26 mouse cellular contexts compared by ENCODE assay signal in genomic region chr8:9546429-9546828, GRCm38 (mm10).
A peak's percentile ranks its signal among the peaks of the same experiment; 100 is the strongest.
DNase-seq lines count a peak whose midpoint lies in the region; ATAC-seq and TF ChIP-seq lines count a peak whose summit lies in the region.
"Had no signal": no experiment of that assay in that cellular context is flagged by ENCODE, and none has a peak within 500 bp of the region (broad histone marks: within the 10 kb centered on the region; RNA-seq: fewer than 3 reads in every experiment).

No protein-coding gene starts in this region.

- ATAC-seq in midbrain, postnatal 0 days (ENCODE audit: low FRiP score), result peak; percentile 34; the same call in 1 of the 2 replicates
- ATAC-seq: intestine, embryonic 15.5 days had no signal

- DNase-seq in layer of hippocampus, adult 2 months (ENCODE audit: low spot score in 2 of 2), result no peak
- DNase-seq in layer of hippocampus, postnatal 10 days (ENCODE audit: low spot score in 2 of 2), result no peak
- DNase-seq in 3T3-L1 (ENCODE audit: low read depth, low spot score), result peak; percentile 15
- DNase-seq in Muller cell, postnatal 12 days (ENCODE audit: inconsistent ontology term), result peak; percentile 18
- no peak for DNase-seq in midbrain, postnatal 0 days (ENCODE audit: low spot score)
- no peak for DNase-seq in lung, postnatal 4 days
- DNase-seq in gastrocnemius, postnatal 14 days, result no peak
- DNase-seq: adrenal gland, postnatal 10 days; cerebellum, adult 2 months; cerebellum, postnatal 36 days; embryo, embryonic 11 days; gastrocnemius, adult 2 months; heart, postnatal 36 days; kidney, adult 8-10 months; kidney, postnatal 25 days; right cerebral cortex, postnatal 25 days; thymus, postnatal 14 days had no signal

- intact Hi-C loops in gastrocnemius, postnatal 14 days (cut with DNase I; ENCODE audit: low total_unique reads), result no loop called here

- no peak overlapping the region for H3K4me2 ChIP-seq in midbrain, postnatal 0 days (ENCODE audit: low read depth, low read length, poor library complexity, severe bottlenecking)
- H3K4me2 ChIP-seq: embryonic facial prominence, embryonic 13.5 days; forebrain, embryonic 12.5 days; heart, embryonic 15.5 days; intestine, embryonic 15.5 days; limb, embryonic 15.5 days; lung, embryonic 15.5 days; midbrain, embryonic 12.5 days had no signal

- H3K27me3 ChIP-seq in midbrain, postnatal 0 days (ENCODE audit: insufficient read depth, low read length), result no peaks in the 10 kb centered on the region
- H3K27me3 ChIP-seq: embryonic facial prominence, embryonic 13.5 days; forebrain, embryonic 12.5 days; heart, embryonic 15.5 days; intestine, embryonic 15.5 days; limb, embryonic 15.5 days; lung, embryonic 15.5 days; midbrain, embryonic 12.5 days had no signal

- peaks cover 9% of the 10 kb centered on the region; the same call in 1 of the 2 replicates for H3K4me1 ChIP-seq in midbrain, postnatal 0 days (ENCODE audit: insufficient read depth, low read length)
- H3K4me1 ChIP-seq: embryonic facial prominence, embryonic 13.5 days; heart, embryonic 15.5 days; intestine, embryonic 15.5 days; lung, embryonic 15.5 days; midbrain, embryonic 12.5 days had no signal

- 57% methylated on average over 6 of the region's 6 CpGs for WGBS in midbrain, postnatal 0 days

- no peaks in the 10 kb centered on the region for H3K9me3 ChIP-seq in midbrain, postnatal 0 days (ENCODE audit: low read length)
- H3K9me3 ChIP-seq: embryonic facial prominence, embryonic 13.5 days; forebrain, embryonic 12.5 days; heart, embryonic 15.5 days; intestine, embryonic 15.5 days; limb, embryonic 15.5 days; lung, embryonic 15.5 days; midbrain, embryonic 12.5 days had no signal

- no peak for TF ChIP-seq CTCF in layer of hippocampus, adult 2 months (conservative IDR thresholded peaks at IDR 0.05)
- no peak for TF ChIP-seq CTCF in midbrain, postnatal 0 days (IDR thresholded peaks at IDR 0.05)

- no peaks in the 10 kb centered on the region for H3K36me3 ChIP-seq in midbrain, postnatal 0 days (ENCODE audit: insufficient read depth, low read length)
- H3K36me3 ChIP-seq: embryonic facial prominence, embryonic 13.5 days; forebrain, embryonic 12.5 days; heart, embryonic 15.5 days; intestine, embryonic 15.5 days; limb, embryonic 15.5 days; lung, embryonic 15.5 days; midbrain, embryonic 12.5 days had no signal

- H3K27ac ChIP-seq in layer of hippocampus, adult 2 months, result peak overlapping the region; percentile 65
- H3K27ac ChIP-seq in midbrain, postnatal 0 days (ENCODE audit: low read depth, low read length), result 0 out of 2 replicates have a peak overlapping the region, but pooled peaks have one; percentile 18
- H3K27ac ChIP-seq: embryonic facial prominence, embryonic 13.5 days; forebrain, embryonic 12.5 days; gastrocnemius, adult 2 months; heart, embryonic 15.5 days; intestine, embryonic 15.5 days; limb, embryonic 15.5 days; liver, embryonic 14.5 days; lung, embryonic 15.5 days had no signal

- no peak overlapping the region for H3K9ac ChIP-seq in midbrain, postnatal 0 days (replicated peaks; ENCODE audit: low read length, poor library complexity, severe bottlenecking)
- H3K9ac ChIP-seq: embryonic facial prominence, embryonic 13.5 days; forebrain, embryonic 12.5 days; heart, embryonic 15.5 days; intestine, embryonic 15.5 days; limb, embryonic 15.5 days; liver, embryonic 14.5 days; lung, embryonic 15.5 days; midbrain, embryonic 12.5 days had no signal

- no peak overlapping the region for H3K4me3 ChIP-seq in layer of hippocampus, adult 2 months
- H3K4me3 ChIP-seq in midbrain, postnatal 0 days (ENCODE audit: low read depth, low read length), result no peak overlapping the region
- H3K4me3 ChIP-seq: embryonic facial prominence, embryonic 13.5 days; erythroblast, embryonic 14.5 days; forebrain, embryonic 12.5 days; gastrocnemius, adult 2 months; heart, embryonic 15.5 days; intestine, embryonic 15.5 days; limb, embryonic 15.5 days; lung, embryonic 15.5 days; midbrain, embryonic 12.5 days had no signal

Comparison
In these comparisons a context has a peak if more than half of its experiments do, and no peak if none do; other contexts are left out.
1. DNase-seq: peak in 3T3-L1 (single experiment) and Muller cell, postnatal 12 days (single experiment); none in layer of hippocampus, adult 2 months (0 of 2), layer of hippocampus, postnatal 10 days (0 of 2), midbrain, postnatal 0 days (single experiment), lung, postnatal 4 days (0 of 2) and gastrocnemius, postnatal 14 days (single experiment).